Mouse (Mus musculus) layer of hippocampus, postnatal 14 days (tissue): ENCODE results near the gene Dlgap1. TPM values are rescaled to one million over a fixed set of nuclear protein-coding genes. Genes with fewer than 3 reads are reported as not detected.

ENCODE experiments used
- DNase-seq, 2 experiments: peaks; one replicate each; pipeline ENCODE4 v3.0.0; 2021 to 2022; ENCODE audit warnings: low spot score in 2 of 2, mixed read lengths in 1 of 2
- long read RNA-seq, 2 experiments: library from polyadenylated mRNA; stranded (forward); transcript quantifications; one replicate each; pipeline ENCODE4 v2.0.0; 2021
- total RNA-seq, 2 experiments: library from RNA; stranded (reverse); gene quantifications; 2 replicates each; pipeline ENCODE4 v1.2.3; 2021

Gene Dlgap1
- total RNA-seq, result 100 to 1,000 TPM; 370 to 411 TPM
- long read RNA-seq, experiment 1, full-length matches to known transcripts, result 28 of 161 reads
- long read RNA-seq, experiment 1, partial matches to known transcripts, result 67 of 161 reads
- long read RNA-seq, experiment 1, other reads (novel, unspliced or antisense), result 66 of 161 reads
- long read RNA-seq, experiment 2, full-length matches to known transcripts, result 24 of 167 reads
- long read RNA-seq, experiment 2, partial matches to known transcripts, result 67 of 167 reads
- long read RNA-seq, experiment 2, other reads (novel, unspliced or antisense), result 76 of 167 reads

DNA sequence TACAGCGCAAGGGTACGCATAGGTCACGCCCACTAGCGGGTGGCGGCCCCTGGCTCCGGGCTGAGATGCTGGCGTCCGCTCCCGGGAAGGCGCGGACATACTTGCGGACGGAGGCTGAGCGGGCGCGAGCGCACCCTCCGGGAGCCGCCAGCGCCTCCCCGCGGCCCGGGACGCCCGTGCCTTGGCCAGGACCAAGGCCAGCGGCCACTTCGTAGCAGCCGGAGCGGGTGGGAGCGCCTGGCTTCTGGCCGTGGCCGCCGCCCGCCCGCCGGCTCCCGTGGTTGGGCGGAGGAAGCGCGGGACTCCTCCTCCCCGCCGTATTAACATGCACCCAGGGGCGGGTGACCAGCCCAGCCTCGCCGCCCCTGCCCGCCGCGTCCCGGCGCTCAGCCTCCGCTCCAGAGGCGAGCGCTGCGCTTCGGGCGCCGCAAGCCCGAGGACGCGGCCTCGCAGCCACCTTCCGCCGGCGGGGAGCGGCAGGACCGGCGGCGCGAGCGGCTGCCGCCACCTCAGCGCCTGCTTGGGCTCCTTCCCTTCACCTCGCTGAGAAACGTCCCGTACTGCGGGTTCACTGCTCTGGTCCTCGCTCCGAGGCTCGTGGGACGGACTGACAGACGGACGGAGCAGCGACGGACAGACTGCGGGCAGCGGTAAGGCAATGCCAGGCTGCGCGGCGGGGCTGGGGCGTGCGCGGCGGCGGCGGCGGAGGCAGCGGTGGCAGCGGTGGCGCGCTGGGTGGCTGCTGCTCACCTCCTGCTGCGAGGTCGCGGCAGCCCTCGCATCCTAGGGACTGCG lies at the start of gene Dlgap1:
TSS of gene Dlgap1 (plus strand) at position 53 of the 795 bp plus-strand sequence.
- peak; percentile 69 to 77 for DNase-seq

GRCm38 (mm10) chr17:69954936-69955335 lies 13.9 kb upstream of the Dlgap1 start:
- no peak for DNase-seq

DNA sequence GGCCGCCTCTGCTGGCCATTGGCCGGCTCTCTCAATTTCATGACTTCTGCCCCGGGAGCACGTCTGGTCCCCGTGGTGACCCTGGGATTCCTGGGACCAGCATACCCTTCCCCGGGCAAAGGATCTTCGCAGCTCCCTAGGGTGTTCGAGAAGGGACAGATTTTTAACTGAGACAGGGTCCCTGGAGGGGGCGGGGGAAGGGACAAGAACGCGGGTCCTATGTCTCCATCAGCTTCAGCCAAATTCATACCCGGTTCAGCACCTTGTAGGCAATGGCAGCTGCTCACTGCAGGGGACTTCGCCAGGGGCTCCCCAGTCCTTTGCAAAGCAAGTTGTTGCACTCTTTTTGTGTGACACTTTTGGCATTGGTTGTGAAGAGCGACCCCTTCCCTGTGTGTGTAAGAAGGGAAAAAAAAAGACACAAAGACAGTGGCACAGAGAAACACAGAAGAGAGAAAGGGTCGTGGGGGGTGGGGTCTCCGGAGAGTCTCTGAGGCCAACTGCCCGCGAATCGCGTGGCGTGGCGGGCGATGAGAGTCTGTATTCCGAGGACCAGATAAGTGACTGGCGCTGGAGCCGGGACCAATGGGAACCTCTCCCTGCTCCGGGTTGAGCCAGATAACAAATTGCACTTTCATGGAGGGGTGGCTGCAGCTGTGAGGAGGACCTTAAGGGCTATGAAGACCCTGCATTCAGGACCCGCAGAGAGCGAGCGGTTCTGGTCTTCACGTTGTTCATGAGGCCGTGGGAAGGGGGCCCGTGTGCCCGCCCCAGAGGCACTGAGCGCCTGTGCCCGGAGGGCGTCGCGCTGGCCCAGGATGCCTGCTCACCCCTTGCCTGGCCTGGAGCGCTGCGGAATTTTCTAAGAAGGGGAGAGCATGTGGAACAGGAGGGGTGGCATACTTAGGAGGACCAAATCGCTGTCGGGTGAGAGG lies 1.2 kb downstream of the Dlgap1 start:
- DNase-seq, result peak; percentile 45 to 60

- no peak for DNase-seq
These were observed 4.2 kb downstream of the Dlgap1 start for GRCm38 (mm10) chr17:69973081-69973480.

DNA sequence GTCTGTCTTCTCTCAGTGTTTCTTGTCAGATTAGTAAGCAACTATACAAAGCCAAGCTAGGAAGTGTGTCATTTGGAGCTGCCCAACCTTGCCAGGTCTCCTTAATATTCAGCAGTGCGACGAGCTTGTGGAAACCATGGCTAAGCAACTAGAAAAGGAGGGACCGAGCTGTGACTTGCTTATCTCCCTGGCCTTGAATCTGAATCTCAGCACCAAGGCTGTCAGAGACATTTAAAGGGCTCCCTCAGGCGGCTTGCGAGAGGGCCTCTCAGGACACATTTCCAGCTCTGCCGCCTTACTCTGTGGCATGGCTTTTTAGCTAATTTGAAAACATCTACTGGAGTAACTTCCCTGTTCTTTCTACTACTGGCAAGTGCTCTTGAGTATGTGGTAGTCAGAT lies 5.1 kb downstream of the Dlgap1 start:
- DNase-seq, result no peak

- no peak for DNase-seq
These were observed 13.5 kb downstream of the Dlgap1 start for GRCm38 (mm10) chr17:69982236-69982923.

DNA sequence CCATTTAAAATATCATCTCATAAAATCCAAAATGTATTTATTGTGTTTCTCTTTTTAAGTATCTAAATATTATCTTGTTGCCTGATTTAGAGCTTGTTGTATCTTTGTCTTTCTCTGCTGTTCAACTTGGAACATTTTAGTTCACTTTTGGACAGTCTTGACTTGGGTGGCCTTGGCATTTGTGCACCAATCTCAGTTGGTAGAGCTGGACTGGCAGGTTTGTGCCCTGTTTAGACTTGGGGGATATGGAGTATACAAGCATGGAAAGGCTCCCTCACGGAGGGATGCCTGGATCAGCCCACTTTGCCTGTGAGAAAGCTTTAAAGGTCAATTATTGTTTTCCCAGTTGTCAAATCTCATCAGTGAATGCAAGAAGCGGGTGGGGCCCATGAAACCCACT lies 27.5 kb downstream of the Dlgap1 start:
- DNase-seq, result no peak

DNA sequence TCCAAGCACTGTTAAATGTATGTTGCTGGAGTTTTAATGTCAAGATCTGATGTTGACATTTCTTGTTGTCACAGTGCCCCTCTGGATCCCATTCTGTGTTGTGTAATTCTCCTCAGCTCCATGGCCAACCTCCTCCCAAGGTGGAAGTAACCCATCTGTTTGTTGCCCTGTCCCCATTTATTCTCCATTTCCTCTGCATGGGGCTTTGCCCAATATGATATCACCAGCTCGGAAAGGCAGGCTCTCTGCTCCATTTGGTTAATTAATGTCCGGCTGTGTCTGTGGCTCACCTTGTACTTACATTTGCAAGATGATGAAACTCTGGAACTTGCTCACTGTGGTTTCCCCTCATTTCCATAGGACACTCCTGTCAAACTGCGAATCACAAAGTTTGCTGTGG lies 33.2 kb downstream of the Dlgap1 start:
- DNase-seq, result no peak

- no peak for DNase-seq
These were observed 35.8 kb downstream of the Dlgap1 start for GRCm38 (mm10) chr17:70004628-70005027.

GRCm38 (mm10) chr17:70007607-70008006 lies 38.7 kb downstream of the Dlgap1 start:
- DNase-seq, result no peak

GRCm38 (mm10) chr17:70016511-70016910 lies 47.6 kb downstream of the Dlgap1 start:
- no peak for DNase-seq

- DNase-seq, result no peak
These were observed 51.5 kb downstream of the Dlgap1 start for GRCm38 (mm10) chr17:70020376-70020775.

- DNase-seq, result no peak
These were observed 53.7 kb downstream of the Dlgap1 start for GRCm38 (mm10) chr17:70022618-70023017.

DNA sequence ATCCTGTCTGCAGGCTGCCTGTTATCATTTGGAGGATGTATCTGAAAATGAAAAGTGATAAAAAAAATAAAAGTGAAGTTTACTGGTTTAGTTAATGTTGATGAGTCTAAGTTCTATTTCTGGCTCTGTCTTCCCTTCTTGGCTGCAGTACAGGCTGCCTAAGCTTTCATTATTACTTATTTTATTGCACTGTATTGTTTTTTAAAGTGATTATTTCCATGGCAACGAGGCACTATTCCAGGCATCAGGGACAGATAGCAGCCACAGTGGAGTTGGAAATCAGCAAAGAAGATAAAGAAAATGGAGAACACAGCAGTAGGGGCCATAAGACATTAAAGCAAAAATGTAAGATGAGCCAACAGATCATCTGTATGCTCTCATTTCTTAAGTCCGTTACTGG lies 66.0 kb downstream of the Dlgap1 start:
- peak in 1 of 2 experiments; percentile 43 for DNase-seq

DNA sequence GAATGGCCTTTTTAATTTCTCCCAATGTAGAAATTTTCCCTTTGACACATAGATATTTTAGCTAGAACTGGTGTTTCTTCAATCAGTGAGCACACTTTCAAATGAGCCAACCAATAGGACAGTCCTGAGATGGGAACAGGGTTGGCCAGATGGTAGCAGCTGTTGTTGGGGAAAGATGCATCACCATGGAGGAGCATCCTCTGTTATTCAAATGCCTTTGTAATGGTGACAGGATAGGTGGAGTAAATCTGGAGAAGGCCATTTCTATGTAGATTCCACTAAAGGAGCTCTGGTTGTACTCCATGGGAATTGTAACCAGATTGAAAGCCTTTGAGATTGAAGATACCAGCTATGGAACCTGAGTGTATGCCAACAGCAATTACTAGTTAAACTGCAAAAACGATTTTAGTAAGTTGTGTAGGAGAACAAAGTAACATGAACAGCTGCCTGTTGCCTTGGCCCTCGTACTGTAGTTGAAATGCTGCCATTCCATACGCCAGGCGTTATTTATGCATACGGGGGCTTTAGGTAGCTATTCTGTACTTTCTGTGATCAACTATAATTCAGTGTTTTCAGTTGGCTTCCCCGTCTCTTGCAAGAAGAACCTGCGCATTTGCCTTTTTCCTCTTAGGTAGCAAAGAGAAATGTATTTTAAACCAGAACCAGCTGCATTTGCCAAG lies 72.0 kb downstream of the Dlgap1 start:
- DNase-seq, result peak in 1 of 2 experiments; percentile 20

DNA sequence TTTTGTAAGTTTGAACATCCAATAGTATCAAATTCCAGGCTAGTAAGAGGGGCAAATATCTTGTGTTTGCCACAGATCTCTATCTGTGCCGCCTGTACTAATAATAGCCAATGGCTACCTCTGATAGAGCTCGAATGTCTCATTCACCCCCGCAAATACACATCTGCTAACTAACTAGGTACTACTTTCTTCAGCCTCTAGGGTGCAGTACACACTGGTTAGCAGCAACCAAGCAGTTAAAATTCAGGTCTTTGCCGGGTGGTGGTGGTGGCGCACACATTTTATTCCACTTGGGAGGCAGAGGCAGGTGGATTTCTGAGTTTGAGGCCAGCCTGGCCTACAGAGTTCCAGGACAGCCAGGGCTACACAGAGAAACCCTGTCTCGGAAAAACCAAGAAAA lies 99.4 kb downstream of the Dlgap1 start:
- DNase-seq, result no peak

DNA sequence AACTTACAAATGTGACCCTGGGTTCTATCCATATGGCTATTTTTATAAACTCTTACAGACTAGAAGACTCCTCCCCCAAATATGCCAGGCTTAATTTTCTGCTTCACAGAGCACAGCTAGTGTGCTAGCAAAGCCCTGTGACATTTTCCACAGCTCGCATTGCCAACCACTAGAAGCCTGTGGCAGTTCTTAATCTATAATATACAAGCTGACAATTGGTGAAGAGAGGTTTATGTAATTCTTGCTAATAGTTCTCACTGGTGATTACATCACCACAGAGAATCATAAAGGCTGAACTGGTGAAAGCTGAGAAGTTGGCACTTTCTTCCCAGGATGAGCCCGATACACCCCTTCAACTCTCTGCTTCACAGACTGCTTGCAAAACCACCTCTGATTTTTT lies 103.2 kb downstream of the Dlgap1 start:
- peak in 1 of 2 experiments; percentile 22 for DNase-seq

GRCm38 (mm10) chr17:70088220-70088619 lies 119.3 kb downstream of the Dlgap1 start:
- DNase-seq, result no peak

DNA sequence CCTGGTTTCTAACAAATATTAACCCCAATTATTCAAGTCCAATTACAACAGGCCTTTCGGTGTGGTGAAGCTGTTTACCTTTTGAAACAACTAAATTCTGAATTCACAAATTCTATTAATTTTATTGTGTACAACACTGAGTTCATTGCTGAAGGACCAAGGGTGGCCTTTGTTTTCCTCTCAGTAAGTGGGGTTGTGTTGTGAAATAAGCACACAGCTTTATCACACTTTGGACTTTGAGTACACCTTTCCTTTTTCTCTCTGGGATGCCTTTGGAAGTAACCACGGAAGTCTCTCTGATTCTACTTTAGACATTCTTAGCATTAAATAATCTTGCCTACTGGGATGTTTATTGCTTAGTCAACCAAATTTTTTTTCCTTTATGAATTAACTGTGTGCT lies 121.9 kb downstream of the Dlgap1 start:
- DNase-seq, result no peak

- no peak for DNase-seq
These were observed 160.3 kb downstream of the Dlgap1 start for GRCm38 (mm10) chr17:70129151-70129550.
